ENCODE assay signal across 23 mouse cellular contexts in the genomic region with DNA sequence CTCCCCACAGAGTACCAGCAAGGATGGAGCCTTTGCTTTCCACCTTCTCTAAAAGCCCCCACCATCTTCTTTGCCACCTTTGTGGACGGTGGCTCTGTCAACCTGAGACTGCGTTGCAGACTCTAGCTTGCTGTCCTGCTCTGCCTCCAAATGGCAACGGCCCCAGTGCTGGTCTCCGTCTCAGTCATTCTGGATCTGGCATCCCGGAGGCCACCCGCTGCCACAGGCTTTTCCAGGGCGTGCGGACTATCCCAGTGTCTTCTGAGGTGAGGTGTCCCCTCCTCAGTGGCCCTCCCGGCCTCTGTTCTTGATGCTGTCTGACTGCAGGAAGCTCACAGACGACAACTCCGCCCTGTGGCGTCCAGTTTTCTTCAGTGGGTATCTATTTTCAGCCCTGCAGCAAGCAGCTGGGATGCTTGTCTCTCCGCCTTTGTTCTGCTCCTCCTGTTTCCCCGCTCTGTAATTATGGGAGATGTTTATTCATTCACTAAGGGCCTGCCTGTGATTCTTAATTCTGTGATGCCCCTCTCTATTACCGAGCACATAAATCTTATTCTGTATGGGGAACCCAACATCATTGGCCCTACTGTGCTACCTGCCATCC.
DNase-seq lines count a peak whose midpoint lies in the region; ATAC-seq and TF ChIP-seq lines count a peak whose summit lies in the region.
"Had no signal": no experiment of that assay in that cellular context is flagged by ENCODE, and none has a peak within 500 bp of the region (broad histone marks: within the 10 kb centered on the region; RNA-seq: fewer than 3 reads in every experiment).

No protein-coding gene starts in this region.

- no peaks in the 10 kb centered on the region for H3K36me3 ChIP-seq in forebrain, embryonic 14.5 days (ENCODE audit: control insufficient read depth, insufficient read depth, low read length)
- H3K36me3 ChIP-seq in forebrain, embryonic 12.5 days (replicated peaks) = no peaks in the 10 kb centered on the region
- H3K36me3 ChIP-seq in forebrain, postnatal 0 days (ENCODE audit: insufficient read depth) = no peaks in the 10 kb centered on the region
- H3K36me3 ChIP-seq: embryonic facial prominence, embryonic 15.5 days; heart, embryonic 12.5 days; hindbrain, embryonic 10.5 days; limb, embryonic 13.5 days; liver, embryonic 12.5 days; midbrain, embryonic 13.5 days had no signal

- no peak overlapping the region for H3K4me2 ChIP-seq in forebrain, embryonic 14.5 days (ENCODE audit: low read length)
- H3K4me2 ChIP-seq in forebrain, embryonic 12.5 days = no peak overlapping the region
- H3K4me2 ChIP-seq in forebrain, postnatal 0 days (ENCODE audit: low read depth) = no peak overlapping the region
- H3K4me2 ChIP-seq: embryonic facial prominence, embryonic 15.5 days; heart, embryonic 12.5 days; limb, embryonic 13.5 days; liver, embryonic 12.5 days; midbrain, embryonic 13.5 days had no signal

- H3K4me3 ChIP-seq in forebrain, embryonic 14.5 days (ENCODE audit: low read depth, low read length) = no peak overlapping the region
- H3K4me3 ChIP-seq in forebrain, embryonic 12.5 days (replicated peaks) = no peak overlapping the region
- no peak overlapping the region for H3K4me3 ChIP-seq in left cerebral cortex, adult 2 months
- no peak overlapping the region for H3K4me3 ChIP-seq in forebrain, postnatal 0 days (ENCODE audit: low read depth, low read length)
- H3K4me3 ChIP-seq: embryonic facial prominence, embryonic 15.5 days; heart, embryonic 12.5 days; hindbrain, embryonic 10.5 days; limb, embryonic 13.5 days; liver, embryonic 12.5 days; midbrain, embryonic 13.5 days had no signal

- TF ChIP-seq CTCF in left cerebral cortex, adult 2 months (IDR thresholded peaks at IDR 0.05) = no peak
- no peak for TF ChIP-seq CTCF in forebrain, postnatal 0 days (IDR thresholded peaks at IDR 0.05; ENCODE audit: low read depth)

- intact Hi-C loops in left cerebral cortex, adult 2 months (cut with DNase I) = no loop called here

- no peak overlapping the region for H3K9ac ChIP-seq in forebrain, embryonic 14.5 days (ENCODE audit: low read length)
- no peak overlapping the region for H3K9ac ChIP-seq in forebrain, embryonic 12.5 days
- H3K9ac ChIP-seq in forebrain, postnatal 0 days = no peak overlapping the region
- H3K9ac ChIP-seq: embryonic facial prominence, embryonic 15.5 days; heart, embryonic 12.5 days; limb, embryonic 13.5 days; liver, embryonic 12.5 days; midbrain, embryonic 13.5 days had no signal

- DNase-seq in forebrain, embryonic 14.5 days (ENCODE audit: low spot score) = peak; percentile 49
- DNase-seq in left cerebral cortex, adult 2 months (ENCODE audit: extremely low spot score in 1 of 2, low spot score in 2 of 2) = no peak
- DNase-seq in left cerebral cortex, adult 11 months (ENCODE audit: low spot score) = no peak
- peak; percentile 77 for DNase-seq in brain, adult 2 months (ENCODE audit: low read depth, low spot score)
- peak; percentile 63 for DNase-seq in forebrain, postnatal 0 days
- DNase-seq: cerebellum, adult 18-20 months; cerebellum, postnatal 36 days; gastrocnemius, postnatal 25 days; heart, adult 18-20 months; heart, postnatal 10 days; kidney, postnatal 25 days; lung, adult 18-20 months; lung, postnatal 14 days; spleen, adult 18-20 months had no signal

- peak overlapping the region; percentile 48 for H3K27ac ChIP-seq in forebrain, embryonic 14.5 days (ENCODE audit: low read depth, low read length)
- H3K27ac ChIP-seq in forebrain, embryonic 12.5 days = no peak overlapping the region; the same call in 1 of the 2 replicates
- H3K27ac ChIP-seq in left cerebral cortex, adult 2 months = 0 out of 2 replicates have a peak overlapping the region, but pooled peaks have one; percentile 5
- H3K27ac ChIP-seq in forebrain, postnatal 0 days (ENCODE audit: low read depth, low read length) = peak overlapping the region; percentile 78
- H3K27ac ChIP-seq: embryonic facial prominence, embryonic 15.5 days; hindbrain, embryonic 10.5 days; limb, embryonic 13.5 days; liver, embryonic 12.5 days; midbrain, embryonic 13.5 days had no signal

- H3K9me3 ChIP-seq in forebrain, embryonic 14.5 days (replicated peaks; ENCODE audit: control insufficient read depth, low read length) = no peaks in the 10 kb centered on the region
- no peaks in the 10 kb centered on the region for H3K9me3 ChIP-seq in forebrain, embryonic 12.5 days
- H3K9me3 ChIP-seq in forebrain, postnatal 0 days (ENCODE audit: low read length) = no peaks in the 10 kb centered on the region
- H3K9me3 ChIP-seq: embryonic facial prominence, embryonic 15.5 days; heart, embryonic 12.5 days; hindbrain, embryonic 10.5 days; limb, embryonic 13.5 days; liver, embryonic 12.5 days; midbrain, embryonic 13.5 days had no signal

- ATAC-seq in forebrain, embryonic 14.5 days = peak; percentile 58; the same call in 1 of the 2 replicates
- ATAC-seq in forebrain, embryonic 12.5 days (ENCODE audit: low FRiP score) = no peak
- ATAC-seq in forebrain, postnatal 0 days = peak; percentile 59
- ATAC-seq in megakaryocyte progenitor cell, adult 5-6 weeks (replicated peaks; ENCODE audit: poor library complexity) = no peak
- ATAC-seq: intestine, postnatal 0 days; liver, embryonic 12.5 days; midbrain, embryonic 13.5 days had no signal

- WGBS in forebrain, embryonic 14.5 days = 84% methylated on average over 15 of the region's 15 CpGs
- WGBS in forebrain, embryonic 12.5 days = 82% methylated on average over 15 of the region's 15 CpGs
- WGBS in forebrain, postnatal 0 days = 67% methylated on average over 15 of the region's 15 CpGs

- no peaks in the 10 kb centered on the region for H3K27me3 ChIP-seq in forebrain, embryonic 14.5 days (replicated peaks; ENCODE audit: control insufficient read depth, insufficient read depth, low read length)
- no peaks in the 10 kb centered on the region for H3K27me3 ChIP-seq in forebrain, embryonic 12.5 days
- no peaks in the 10 kb centered on the region for H3K27me3 ChIP-seq in forebrain, postnatal 0 days (ENCODE audit: insufficient read depth, low read length)
- H3K27me3 ChIP-seq: embryonic facial prominence, embryonic 15.5 days; heart, embryonic 12.5 days; limb, embryonic 13.5 days; liver, embryonic 12.5 days; midbrain, embryonic 13.5 days had no signal

- H3K4me1 ChIP-seq in forebrain, embryonic 14.5 days (ENCODE audit: control insufficient read depth, insufficient read depth, low read length) = peaks cover 9% of the 10 kb centered on the region
- H3K4me1 ChIP-seq in forebrain, embryonic 12.5 days = peaks cover 3% of the 10 kb centered on the region
- peaks cover 23% of the 10 kb centered on the region; the same call in 1 of the 2 replicates for H3K4me1 ChIP-seq in forebrain, postnatal 0 days (ENCODE audit: insufficient read depth)
- H3K4me1 ChIP-seq: embryonic facial prominence, embryonic 15.5 days; heart, embryonic 12.5 days; hindbrain, embryonic 10.5 days; limb, embryonic 13.5 days; liver, embryonic 12.5 days; midbrain, embryonic 13.5 days had no signal

Comparison
In these comparisons a context has a peak if more than half of its experiments do, and no peak if none do; other contexts are left out.
1. ATAC-seq: peak in forebrain, embryonic 14.5 days (single experiment) and forebrain, postnatal 0 days (single experiment); none in forebrain, embryonic 12.5 days (single experiment) and megakaryocyte progenitor cell, adult 5-6 weeks (single experiment).
2. DNase-seq: peak in forebrain, embryonic 14.5 days (single experiment), brain, adult 2 months (single experiment) and forebrain, postnatal 0 days (single experiment); none in left cerebral cortex, adult 2 months (0 of 2) and left cerebral cortex, adult 11 months (single experiment).